Comparison of ENCODE assay signal across 17 mouse cellular contexts in genomic region chr9:34756055-34756454, GRCm38 (mm10).
"Had no signal": no experiment of that assay in that cellular context is flagged by ENCODE, and none has a peak within 500 bp of the region (broad histone marks: within the 10 kb centered on the region; RNA-seq: fewer than 3 reads in every experiment).

No protein-coding gene starts in this region.

- H3K27ac ChIP-seq: kidney, embryonic 15.5 days; limb, embryonic 12.5 days; limb, embryonic 15.5 days; liver, embryonic 14.5 days; macrophage; midbrain, embryonic 13.5 days had no signal

- H3K36me3 ChIP-seq: kidney, embryonic 15.5 days; limb, embryonic 12.5 days; limb, embryonic 15.5 days; midbrain, embryonic 13.5 days had no signal

- H3K9ac ChIP-seq: kidney, embryonic 15.5 days; limb, embryonic 12.5 days; limb, embryonic 15.5 days; liver, embryonic 14.5 days; liver, postnatal 0 days; lung, embryonic 14.5 days; midbrain, embryonic 13.5 days had no signal

- DNase-seq: kidney, adult 8-10 months; kidney, postnatal 10 days; kidney, postnatal 36 days; left cerebral cortex, postnatal 4 days; liver, postnatal 0 days; lung, embryonic 14.5 days; thymus, adult 18-20 months; thymus, postnatal 14 days; thymus, postnatal 4 days had no signal

- H3K4me3 ChIP-seq: kidney, embryonic 15.5 days; limb, embryonic 12.5 days; limb, embryonic 15.5 days; midbrain, embryonic 13.5 days had no signal

- H3K9me3 ChIP-seq: kidney, embryonic 15.5 days; limb, embryonic 12.5 days; limb, embryonic 15.5 days; midbrain, embryonic 13.5 days had no signal

- ATAC-seq: liver, postnatal 0 days; lung, postnatal 0 days; midbrain, embryonic 13.5 days had no signal

- H3K27me3 ChIP-seq: kidney, embryonic 15.5 days; limb, embryonic 12.5 days; limb, embryonic 15.5 days had no signal

- H3K4me2 ChIP-seq: kidney, embryonic 15.5 days; limb, embryonic 12.5 days; limb, embryonic 15.5 days; liver, embryonic 11.5 days; lung, embryonic 14.5 days; midbrain, embryonic 13.5 days had no signal
